Mouse (Mus musculus) G1E (cell line): Measurements from ENCODE around the gene Tex14.

Experiments
- CTCF ChIP-seq: IDR thresholded peaks from 2 replicates; pipeline ENCODE4 v1.5.1; 2012; ENCODE audit warnings: low read depth, low read length, inconsistent platforms, mixed read lengths
- GATA1 ChIP-seq: IDR thresholded peaks from 2 replicates; pipeline ENCODE4 v1.6.1; 2012; ENCODE audit warnings: borderline replicate concordance, low read length, inconsistent platforms, mixed read lengths
- TAL1 ChIP-seq: conservative IDR thresholded peaks from 2 replicates; pipeline ENCODE4 v1.6.1; 2012; ENCODE audit warnings: low read depth, low read length, inconsistent platforms, mixed read lengths

DNA sequence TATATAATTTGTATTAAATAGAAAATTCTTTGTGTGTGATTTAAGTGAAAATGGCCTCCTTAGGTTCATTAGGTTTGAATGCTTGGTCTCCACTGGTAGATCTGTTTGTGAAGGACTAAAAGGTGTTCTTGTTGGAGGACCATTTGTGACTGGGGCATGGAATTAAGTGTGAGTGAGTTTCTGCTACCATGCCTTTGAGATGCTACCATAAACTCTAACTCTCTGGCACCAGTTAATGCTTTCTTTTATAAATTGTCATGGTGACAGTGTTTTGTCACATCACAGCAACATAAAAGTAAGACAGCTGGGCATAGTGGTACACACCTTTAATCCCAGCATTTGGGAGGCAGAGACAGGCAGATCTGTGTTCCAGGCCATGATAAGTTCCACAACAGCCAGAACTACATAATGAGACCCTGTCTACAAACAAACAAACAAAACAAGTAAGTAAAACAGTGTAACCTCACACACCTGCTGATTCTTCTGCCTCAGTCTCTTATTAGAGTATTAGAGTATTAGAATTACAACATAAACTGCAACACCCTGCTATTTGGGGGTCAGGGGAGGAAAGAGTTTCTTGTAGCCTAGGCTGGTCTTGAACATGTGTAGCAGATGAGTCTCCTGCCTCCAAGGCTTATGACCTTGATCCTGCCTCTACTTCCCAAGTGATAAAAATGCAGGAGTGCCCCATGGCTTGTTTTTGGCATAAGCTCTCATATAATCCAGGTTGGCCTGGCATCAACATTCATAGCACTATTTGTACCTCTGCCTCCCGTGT lies 22.6 kb downstream of the Tex14 start:
- no peak for TF ChIP-seq CTCF
- no peak for TF ChIP-seq GATA1
- TF ChIP-seq TAL1 = no peak
